Mouse (Mus musculus): ENCODE results near the gene Wdr78.
A peak's percentile ranks its signal among the peaks of the same experiment; 100 is the strongest.

Gene Wdr78

GRCm38 (mm10) chr4:103048046-103048445 lies 66.3 kb downstream of the Wdr78 start:
- DNase-seq = peak; percentile 5 to 12

DNA sequence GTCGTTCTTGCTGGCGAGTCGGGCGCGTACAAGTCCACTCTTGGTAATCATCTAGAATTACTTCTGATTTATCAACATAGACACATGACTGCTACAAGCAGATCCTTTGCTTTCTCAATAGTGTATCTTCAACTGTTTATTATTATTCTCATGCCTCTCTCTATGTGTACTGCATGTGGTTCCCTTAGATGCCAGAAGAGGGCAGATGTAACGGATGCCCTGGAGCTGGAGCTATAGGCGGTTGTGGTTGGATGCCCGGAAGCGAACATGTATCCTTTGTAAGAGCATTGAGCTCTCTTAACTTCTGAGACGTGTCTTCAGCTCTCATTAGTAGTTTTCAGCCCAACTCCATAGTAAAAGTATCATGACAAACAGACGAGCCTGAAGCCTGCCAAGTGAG lies 71.4 kb downstream of the Wdr78 start:
- no peak for DNase-seq

DNA sequence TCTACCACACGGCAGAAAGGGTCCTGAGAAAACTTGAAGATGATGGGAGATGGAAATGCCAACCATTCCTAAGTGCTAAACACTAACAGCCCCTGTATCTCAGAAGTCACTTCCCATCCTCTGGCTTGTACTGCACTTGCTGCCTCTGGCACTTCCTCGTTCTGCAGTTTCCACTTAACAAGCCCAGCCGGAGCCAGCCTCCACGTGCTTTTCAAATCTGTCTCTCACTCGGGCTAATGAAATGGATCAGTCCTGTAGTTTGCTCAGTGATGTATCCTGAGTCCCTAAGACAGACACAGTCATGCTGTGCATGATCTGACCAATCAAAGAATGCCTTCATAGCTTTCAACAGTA lies 74.5 kb downstream of the Wdr78 start:
- no peak for DNase-seq

GRCm38 (mm10) chr4:103039103-103039837 lies 75.1 kb downstream of the Wdr78 start:
- DNase-seq = no peak

DNA sequence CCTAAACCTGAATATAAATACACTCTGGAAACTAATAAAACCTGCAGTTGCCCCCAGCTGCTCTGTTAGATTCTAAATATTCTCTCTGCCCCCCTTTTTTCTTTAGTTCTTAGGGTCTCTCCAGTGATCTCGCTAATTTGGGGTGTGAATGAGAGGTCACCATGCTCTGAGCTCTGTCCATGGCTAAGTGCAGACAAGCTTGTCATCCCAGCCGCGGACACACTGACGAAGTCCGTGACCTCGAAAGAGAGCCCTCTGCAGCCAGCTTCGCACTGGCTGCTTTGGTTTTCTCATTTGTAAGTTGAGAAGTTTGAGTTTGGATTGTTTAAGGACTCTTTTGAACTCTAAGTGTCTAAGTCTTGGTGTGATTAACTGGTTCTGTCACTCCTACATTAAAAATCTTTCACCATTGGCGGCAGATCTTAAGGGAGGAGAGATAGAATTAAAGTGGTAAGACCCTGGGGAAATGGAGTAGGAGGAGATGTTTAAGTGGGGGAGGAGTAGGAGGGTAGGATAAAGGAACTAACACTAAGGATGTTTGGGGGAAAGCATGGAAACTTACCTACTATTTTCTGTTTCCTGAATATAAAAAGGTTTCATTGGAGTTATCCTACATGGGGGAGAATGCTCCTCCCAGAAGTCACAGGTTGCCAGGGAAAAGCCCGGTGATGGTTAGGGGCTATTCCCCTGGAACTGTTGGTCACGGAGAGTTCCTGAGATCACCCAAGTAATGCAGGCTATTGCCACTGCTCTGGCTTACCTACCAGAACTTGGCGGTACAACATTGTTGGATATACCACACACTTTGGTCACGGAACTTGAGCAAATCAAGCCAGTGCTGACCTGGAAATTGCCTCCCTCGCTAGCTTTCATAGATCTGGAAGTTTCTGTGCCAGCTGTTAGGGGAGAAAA lies 85.9 kb downstream of the Wdr78 start:
- no peak for DNase-seq

DNA sequence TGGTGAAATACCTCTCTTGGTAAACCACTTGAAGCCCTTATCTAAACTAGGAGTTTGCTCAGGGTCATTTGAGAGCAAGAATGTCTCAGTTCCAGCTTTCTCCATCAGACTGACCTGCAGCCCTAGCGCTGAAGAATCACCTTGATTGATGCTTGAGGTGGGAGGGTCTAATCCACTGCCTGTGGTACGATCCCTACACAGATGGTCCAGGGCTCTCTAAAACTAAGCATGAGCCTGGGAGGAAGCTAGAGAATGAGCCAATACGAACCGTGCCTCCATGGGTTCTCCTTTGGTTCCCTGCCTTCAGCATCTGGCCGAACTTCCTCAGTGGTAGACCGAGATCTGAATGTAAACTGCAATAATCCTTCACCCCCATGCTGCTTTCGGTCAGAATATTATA lies 86.6 kb downstream of the Wdr78 start:
- DNase-seq = no peak

- DNase-seq = no peak
Measured at GRCm38 (mm10) chr4:103026621-103027020, 87.7 kb downstream of the Wdr78 start, which contains the start of gene Insl5. Gene Insl5 (minus strand): TSS chr4:103026842.

DNA sequence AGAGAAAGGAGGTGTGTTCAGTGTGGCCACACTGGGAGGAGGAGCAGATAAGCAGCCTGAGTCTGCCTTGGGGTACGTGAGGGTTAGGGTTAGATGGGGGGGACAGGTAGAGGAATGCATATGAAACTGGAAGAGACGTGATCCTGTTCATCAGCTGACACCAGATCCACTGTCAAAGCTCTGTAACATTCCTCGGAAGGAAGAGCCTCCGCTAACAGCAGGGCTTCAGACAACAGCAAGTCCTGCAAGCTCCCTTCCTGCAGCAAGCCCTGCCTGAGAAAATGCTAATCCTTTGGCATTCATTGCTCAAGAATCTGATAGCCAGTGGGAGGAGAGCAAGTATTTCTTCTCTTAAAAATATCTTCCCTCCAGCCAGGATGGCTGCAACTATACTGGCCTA lies 100.9 kb downstream of the Wdr78 start:
- no peak for DNase-seq

GRCm38 (mm10) chr4:103011823-103012222 lies 102.5 kb downstream of the Wdr78 start:
- no peak for DNase-seq

GRCm38 (mm10) chr4:103010734-103011133 lies 103.6 kb downstream of the Wdr78 start:
- no peak for DNase-seq

DNA sequence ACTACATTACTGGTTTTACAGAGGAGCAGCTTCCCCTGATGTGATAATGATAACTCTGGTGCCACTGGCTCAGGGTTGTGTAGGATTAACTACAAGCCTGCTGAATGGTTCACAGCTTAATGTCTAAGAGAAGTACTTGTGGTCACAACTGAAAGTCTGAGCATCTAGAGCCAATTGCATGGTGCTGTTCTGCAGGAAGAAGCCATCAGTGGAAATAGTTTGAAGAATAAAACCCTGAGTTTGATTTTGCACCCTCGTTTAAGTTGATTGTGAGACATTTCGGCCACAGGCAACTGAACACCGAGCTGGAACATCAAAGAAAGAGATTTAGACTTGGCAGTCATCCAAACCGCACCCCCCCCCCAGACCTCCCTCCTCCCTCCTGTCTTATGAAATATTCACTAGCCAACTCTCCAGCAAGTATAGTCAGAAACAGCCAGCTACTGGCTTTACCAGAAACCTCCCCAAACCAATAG lies 107.4 kb downstream of the Wdr78 start:
- no peak for DNase-seq

GRCm38 (mm10) chr4:103006266-103006665 lies 108.1 kb downstream of the Wdr78 start:
- no peak for DNase-seq

GRCm38 (mm10) chr4:103005190-103005945 lies 109.0 kb downstream of the Wdr78 start:
- no peak for DNase-seq

DNA sequence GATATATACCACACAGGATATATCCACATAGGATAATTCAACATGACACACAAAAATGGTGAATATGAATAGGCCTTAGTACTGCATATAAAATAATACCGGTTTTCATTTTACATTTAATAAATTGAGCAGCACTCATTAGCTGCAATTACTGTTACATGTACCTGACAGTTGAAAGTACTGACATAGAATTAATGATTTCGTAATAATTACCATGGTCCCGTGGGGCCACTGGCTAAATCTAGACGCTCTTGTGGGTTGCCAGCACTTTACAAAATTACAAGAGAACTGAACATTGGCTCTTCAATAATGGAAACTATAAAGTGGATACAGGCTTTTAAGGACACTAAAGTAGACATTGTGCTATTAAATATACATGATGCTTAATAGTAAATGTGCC lies 109.7 kb downstream of the Wdr78 start:
- no peak for DNase-seq

- DNase-seq = no peak
Measured at GRCm38 (mm10) chr4:102991685-102992084, 122.7 kb downstream of the Wdr78 start.

DNA sequence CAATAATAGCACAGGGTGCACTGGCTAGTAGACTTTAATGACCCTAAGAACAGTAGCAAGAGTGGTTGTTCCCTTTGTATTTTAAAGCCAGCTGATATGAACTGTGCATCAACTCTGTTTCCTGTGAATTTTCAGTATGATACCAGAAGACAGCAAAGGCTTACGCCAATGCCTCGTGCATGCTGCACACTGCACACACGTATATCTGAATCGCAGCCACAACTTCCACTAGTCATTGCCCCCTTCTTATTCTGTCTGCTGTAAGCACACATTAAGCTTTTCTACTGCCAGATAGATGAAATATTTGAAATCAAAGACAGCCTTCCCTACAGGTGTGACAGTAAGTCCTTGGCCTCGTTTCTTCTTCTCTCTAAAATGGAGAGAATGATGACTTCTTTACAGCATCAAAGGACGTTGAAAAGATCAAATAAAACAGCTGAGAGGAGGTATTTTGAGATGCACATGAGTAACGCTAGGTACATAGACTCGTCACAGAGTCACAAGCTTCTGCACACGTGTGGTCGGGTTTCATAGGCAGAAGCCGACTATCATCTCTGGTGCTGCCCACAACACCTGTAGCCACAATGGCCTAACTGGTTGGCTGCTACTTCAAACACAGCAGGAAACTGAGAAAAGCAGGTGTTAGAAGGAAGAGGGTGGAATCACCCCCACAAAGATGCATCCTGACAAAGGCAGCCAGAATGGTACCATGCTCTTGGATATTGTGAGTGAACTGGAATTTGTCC lies 123.6 kb downstream of the Wdr78 start:
- no peak for DNase-seq

- no peak for DNase-seq
Measured at GRCm38 (mm10) chr4:102990016-102990415, 124.3 kb downstream of the Wdr78 start.

DNA sequence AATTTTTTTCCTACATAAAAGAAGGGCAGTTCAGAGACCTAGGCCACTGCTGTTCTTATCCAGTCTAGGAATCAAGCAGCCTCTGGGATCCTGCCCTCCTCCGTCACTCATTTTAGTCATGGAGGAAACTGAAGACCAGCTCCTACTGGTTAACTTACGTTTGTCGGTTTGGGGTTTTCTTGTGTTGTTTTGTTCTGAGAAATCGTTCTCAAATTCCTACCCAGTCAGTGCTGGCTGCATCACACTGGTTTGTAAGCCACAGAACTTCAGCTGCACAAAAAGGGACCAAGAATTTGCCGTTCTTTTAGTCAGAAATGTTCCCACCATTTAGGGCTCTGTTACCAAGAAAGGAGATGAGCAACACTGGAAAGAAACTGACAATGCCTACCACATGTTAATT lies 125.0 kb downstream of the Wdr78 start:
- no peak for DNase-seq

GRCm38 (mm10) chr4:102988526-102988925 lies 125.8 kb downstream of the Wdr78 start:
- DNase-seq = no peak
